Mouse (Mus musculus) erythroblast, embryonic 14.5 days (primary cell): Measurements from ENCODE around the gene Tmsb15l. TPM values are rescaled to one million over a fixed set of nuclear protein-coding genes. Genes with fewer than 3 reads are reported as not detected.
"Not testable (repeated sequence)": the region's sequence is repeated elsewhere in the genome, so short reads cannot be mapped to it uniquely, and the experiment has no call there.

Source experiments
- H3K27me3 ChIP-seq: 2 replicates; pipeline ENCODE4 v1.6.1; 2012; ENCODE audit warnings: inconsistent platforms; ENCODE audit not compliant: control insufficient read depth
- H3K36me3 ChIP-seq: 2 replicates; pipeline ENCODE4 v1.6.1; 2012; ENCODE audit warnings: mild to moderate bottlenecking, inconsistent platforms; ENCODE audit not compliant: control insufficient read depth
- H3K4me1 ChIP-seq: 2 replicates; pipeline ENCODE4 v1.6.1; 2012; ENCODE audit warnings: inconsistent platforms; ENCODE audit not compliant: control insufficient read depth
- H3K4me3 ChIP-seq: replicated peaks from 2 replicates; pipeline ENCODE3; 2012; ENCODE audit warnings: moderate library complexity, mild to moderate bottlenecking, inconsistent platforms
- H3K9me3 ChIP-seq: 2 replicates; pipeline ENCODE4 v1.6.1; 2012; ENCODE audit warnings: low read length, inconsistent platforms, mixed read lengths; ENCODE audit not compliant: control insufficient read depth
- GATA1 ChIP-seq: IDR thresholded peaks from 2 replicates; pipeline ENCODE4 v1.6.1; 2012; ENCODE audit warnings: low read length, inconsistent platforms, mixed read lengths
- TAL1 ChIP-seq: IDR thresholded peaks from 3 replicates; pipeline ENCODE4 v1.6.1; 2012; ENCODE audit warnings: low read length, inconsistent platforms, mixed read lengths
- polyA plus RNA-seq: library from polyadenylated mRNA; stranded (reverse); fragments of >175 nt; gene quantifications from 2 replicates; pipeline ENCODE4 v1.2.3, GENCODE M21; 2012

The Tmsb15l gene
- polyA plus RNA-seq, 1 experiment = not detected

GRCm38 (mm10) chrX:136986039-136986438, 9.4 kb upstream of the Tmsb15l start:
- Histone ChIP-seq H3K9me3 (no peaks in the 10 kb centered on the region), H3K36me3 (no peaks in the 10 kb centered on the region), H3K4me1 (no peaks in the 10 kb centered on the region), H3K4me3 (no peak overlapping the region), H3K27me3 (peaks cover 4% of the 10 kb centered on the region)
- TF ChIP-seq TAL1 (no peak), GATA1 (no peak)

GRCm38 (mm10) chrX:136978616-136979015, 1.9 kb upstream of the Tmsb15l start:
- no peaks in the 10 kb centered on the region for H3K9me3 ChIP-seq
- TF ChIP-seq GATA1 (no peak), TAL1 (no peak)
- no peaks in the 10 kb centered on the region for H3K36me3 ChIP-seq
- no peaks in the 10 kb centered on the region for H3K27me3 ChIP-seq
- no peaks in the 10 kb centered on the region for H3K4me1 ChIP-seq
- H3K4me3 ChIP-seq = no peak overlapping the region

- not testable (repeated sequence) for H3K9me3 ChIP-seq, H3K4me1 ChIP-seq, H3K36me3 ChIP-seq, H3K4me3 ChIP-seq, H3K27me3 ChIP-seq
These were observed 1.3 kb downstream of the Tmsb15l start, which contains the start of gene Tmsb15b2 for GRCm38 (mm10) chrX:136975397-136975796. Tmsb15b2 (minus strand) TSS chrX:136975497.

- Histone ChIP-seq H3K4me1 (no peaks in the 10 kb centered on the region), H3K9me3 (no peaks in the 10 kb centered on the region; the same call in 1 of the 2 replicates), H3K27me3 (no peaks in the 10 kb centered on the region), H3K36me3 (no peaks in the 10 kb centered on the region), H3K4me3 (no peak overlapping the region)
- TF ChIP-seq TAL1 (no peak), GATA1 (no peak)
These were observed 17.0 kb downstream of the Tmsb15l start for GRCm38 (mm10) chrX:136959688-136960087.

- not testable (repeated sequence) for H3K27me3 ChIP-seq, H3K9me3 ChIP-seq, H3K4me3 ChIP-seq, H3K4me1 ChIP-seq, H3K36me3 ChIP-seq
These were observed 18.4 kb downstream of the Tmsb15l start for GRCm38 (mm10) chrX:136958300-136958699.

GRCm38 (mm10) chrX:136957583-136958279, 18.9 kb downstream of the Tmsb15l start:
- not testable (repeated sequence) for H3K4me3 ChIP-seq, H3K4me1 ChIP-seq, H3K36me3 ChIP-seq, H3K27me3 ChIP-seq, H3K9me3 ChIP-seq

- TF ChIP-seq GATA1 = no peak
- TF ChIP-seq TAL1 = no peak
- H3K9me3 ChIP-seq = no peaks in the 10 kb centered on the region
- H3K27me3 ChIP-seq = no peaks in the 10 kb centered on the region
- no peaks in the 10 kb centered on the region for H3K4me1 ChIP-seq
- no peaks in the 10 kb centered on the region for H3K36me3 ChIP-seq
- no peak overlapping the region for H3K4me3 ChIP-seq
These were observed 38.7 kb downstream of the Tmsb15l start for GRCm38 (mm10) chrX:136937985-136938384.

GRCm38 (mm10) chrX:136927031-136927430, 49.6 kb downstream of the Tmsb15l start, which contains the start of gene H2bfm:
H2bfm (plus strand) TSS chrX:136927325.
- H3K36me3 ChIP-seq = no peaks in the 10 kb centered on the region
- no peaks in the 10 kb centered on the region for H3K4me1 ChIP-seq
- H3K9me3 ChIP-seq = peaks cover 25% of the 10 kb centered on the region
- TF ChIP-seq TAL1 = no peak
- TF ChIP-seq GATA1 = no peak
- no peak within 1 kb of the TSS for H3K4me3 ChIP-seq
- no peaks in the 10 kb centered on the region for H3K27me3 ChIP-seq

- no peak overlapping the region for H3K4me3 ChIP-seq
These were observed 50.8 kb downstream of the Tmsb15l start for GRCm38 (mm10) chrX:136925863-136926262.

More at GRCm38 (mm10) chrX:136925863-136926262, 50.8 kb downstream of the Tmsb15l start:
- peaks cover 25% of the 10 kb centered on the region for H3K9me3 ChIP-seq
- H3K36me3 ChIP-seq = no peaks in the 10 kb centered on the region
- H3K4me1 ChIP-seq = no peaks in the 10 kb centered on the region
- TF ChIP-seq GATA1 (no peak), TAL1 (no peak)
- H3K27me3 ChIP-seq = no peaks in the 10 kb centered on the region

Other genes starting within 250 kb of the Tmsb15l start
- gene Morf4l2, start 233.2 kb downstream of the Tmsb15l start, polyA plus RNA-seq = 17.3 and 24.0 TPM in 2 replicates
- not detected in 2 replicates for gene Glra4, start 196.7 kb downstream of the Tmsb15l start, polyA plus RNA-seq
- 0.01 TPM in 1 of 2 replicates, not detected in the other for gene Plp1, start 154.2 kb downstream of the Tmsb15l start, polyA plus RNA-seq
- not detected in 2 replicates for gene Rab9b, start 108.1 kb downstream of the Tmsb15l start, polyA plus RNA-seq
- gene H2bfm, start 49.5 kb downstream of the Tmsb15l start, polyA plus RNA-seq = not detected in 2 replicates
- gene Tmsb15b2, start 1.4 kb downstream of the Tmsb15l start, polyA plus RNA-seq = not detected in 2 replicates
- gene Tmsb15b1, start within 50 bp of the Tmsb15l start, polyA plus RNA-seq = not detected in 2 replicates
- gene Zcchc18, start 16.3 kb upstream of the Tmsb15l start, polyA plus RNA-seq = not detected in 2 replicates
- not detected in 2 replicates for gene Slc25a53, start 61.4 kb upstream of the Tmsb15l start, polyA plus RNA-seq
- gene Fam199x, start 72.7 kb upstream of the Tmsb15l start, polyA plus RNA-seq = under 0.01 TPM in 1 of 2 replicates, not detected in the other
- not detected in 2 replicates for gene Esx1, start 145.2 kb upstream of the Tmsb15l start, polyA plus RNA-seq